Mouse (Mus musculus) gastrocnemius, postnatal 14 days (tissue): ENCODE results near the gene Ddx46. TPM values are rescaled to one million over a fixed set of nuclear protein-coding genes. Genes with fewer than 3 reads are reported as not detected.
A peak's percentile ranks its signal among the peaks of the same experiment; 100 is the strongest.
"Not testable (repeated sequence)": the region's sequence is repeated elsewhere in the genome, so short reads cannot be mapped to it uniquely, and the experiment has no call there.

Experiments
- DNase-seq: peaks from one replicate; pipeline ENCODE4 v3.0.0; 2021; ENCODE audit warnings: mixed read lengths
- intact Hi-C: fragments of 180-260 bp; cut with DNase I; formaldehyde crosslinking; loops from one replicate; pipeline ENCODE4 v1.15.1; 2025; ENCODE audit warnings: low total_unique reads
- total RNA-seq, 2 experiments: library from RNA; stranded (reverse); gene quantifications; 2 replicates each; pipeline ENCODE4 v1.2.3; 2021

The Ddx46 gene
- total RNA-seq, 2 experiments from 2014 or later: 19.7 to 21.2 TPM

GRCm38 (mm10) chr13:55622649-55623541 lies 11.9 kb upstream of the Ddx46 start, which contains the start of gene Caml:
Gene Caml, plus strand, starts transcription at chr13:55623005.
- intact Hi-C loops: no loop called here
- DNase-seq: peak; percentile 85

GRCm38 (mm10) chr13:55635146-55635571 lies 332 bp downstream of the Ddx46 start:
- DNase-seq: no peak
- intact Hi-C loops: no loop called here

GRCm38 (mm10) chr13:55636185-55636983 lies 1.6 kb downstream of the Ddx46 start:
- DNase-seq: no peak
- intact Hi-C loops: no loop called here

GRCm38 (mm10) chr13:55640480-55640879 lies 5.7 kb downstream of the Ddx46 start:
- intact Hi-C loops: loop anchor here (5.0 kb wide), 1 partner anchor 38 kb away; no protein-coding TSS in a partner anchor
- DNase-seq: peak; percentile 72

- no peak for DNase-seq
- intact Hi-C loops: loop anchor here (5.0 kb wide), 1 partner anchor 42 kb away; no protein-coding TSS in a partner anchor
These were observed 9.7 kb downstream of the Ddx46 start for GRCm38 (mm10) chr13:55644525-55644924.

- intact Hi-C loops: no loop called here
- no peak for DNase-seq
These were observed 15.3 kb downstream of the Ddx46 start for GRCm38 (mm10) chr13:55650098-55650497.

- no peak for DNase-seq
- intact Hi-C loops: no loop called here
These were observed 16.2 kb downstream of the Ddx46 start for GRCm38 (mm10) chr13:55650980-55651379.

- peak; percentile 31 for DNase-seq
- intact Hi-C loops: no loop called here
These were observed 33.7 kb downstream of the Ddx46 start for GRCm38 (mm10) chr13:55668550-55668949.

- intact Hi-C loops: loop anchor here (10.0 kb wide), 1 partner anchor 52 kb away; the partner anchor contains the start of gene Pcbd2
- no peak for DNase-seq
These were observed 37.9 kb downstream of the Ddx46 start for GRCm38 (mm10) chr13:55672711-55673110.

GRCm38 (mm10) chr13:55677364-55677763 lies 42.5 kb downstream of the Ddx46 start:
- DNase-seq: no peak
- intact Hi-C loops: loop anchor here (10.0 kb wide), 1 partner anchor 47 kb away; the partner anchor contains the start of gene Pcbd2

- intact Hi-C loops: no loop called here
These were observed 47.4 kb downstream of the Ddx46 start for GRCm38 (mm10) chr13:55682201-55682600.

GRCm38 (mm10) chr13:55683581-55683980 lies 48.8 kb downstream of the Ddx46 start:
- no peak for DNase-seq
- intact Hi-C loops: no loop called here

More at GRCm38 (mm10) chr13:55682201-55682600, 47.4 kb downstream of the Ddx46 start:
- DNase-seq: no peak

- intact Hi-C loops: no loop called here
- DNase-seq: no peak
These were observed 51.3 kb downstream of the Ddx46 start for GRCm38 (mm10) chr13:55686107-55686633.

- intact Hi-C loops: no loop called here
- no peak for DNase-seq
These were observed 53.2 kb downstream of the Ddx46 start for GRCm38 (mm10) chr13:55687927-55688602.

GRCm38 (mm10) chr13:55692535-55693242 lies 57.9 kb downstream of the Ddx46 start, which contains the start of gene B230219D22Rik:
Gene B230219D22Rik, plus strand, starts transcription at chr13:55693124.
- peak; percentile 89 for DNase-seq
- intact Hi-C loops: loop anchor here (5.0 kb wide), 1 partner anchor 35 kb away; the partner anchor contains the start of gene Pcbd2

- no peak for DNase-seq
- intact Hi-C loops: loop anchor here (5.0 kb wide), 1 partner anchor 34 kb away; the partner anchor contains the start of gene Pcbd2
These were observed 58.5 kb downstream of the Ddx46 start for GRCm38 (mm10) chr13:55693243-55693721.

- intact Hi-C loops: loop anchor here (5.0 kb wide), 1 partner anchor 33 kb away; the partner anchor contains the start of gene Pcbd2
- no peak for DNase-seq
These were observed 59.3 kb downstream of the Ddx46 start for GRCm38 (mm10) chr13:55694110-55694509.

GRCm38 (mm10) chr13:55695989-55696388 lies 61.2 kb downstream of the Ddx46 start:
- intact Hi-C loops, DNase-seq: not testable (repeated sequence)
